Mouse (Mus musculus) spleen, adult 2 months (tissue): ENCODE measurements around the gene Cdc42se2.

ENCODE experiments used
- CTCF ChIP-seq: fragments of 200-500 bp; IDR thresholded peaks from 2 replicates; pipeline ENCODE4 v1.5.1; 2011; ENCODE audit warnings: mild to moderate bottlenecking, inconsistent platforms; ENCODE audit not compliant: insufficient read depth, insufficient read length, insufficient replicate concordance; ENCODE audit errors: extremely low read depth
- POLR2A ChIP-seq: fragments of 200-500 bp; IDR thresholded peaks from 2 replicates; pipeline ENCODE4 v1.6.1; 2011; ENCODE audit warnings: low read depth, low read length, inconsistent platforms

DNA sequence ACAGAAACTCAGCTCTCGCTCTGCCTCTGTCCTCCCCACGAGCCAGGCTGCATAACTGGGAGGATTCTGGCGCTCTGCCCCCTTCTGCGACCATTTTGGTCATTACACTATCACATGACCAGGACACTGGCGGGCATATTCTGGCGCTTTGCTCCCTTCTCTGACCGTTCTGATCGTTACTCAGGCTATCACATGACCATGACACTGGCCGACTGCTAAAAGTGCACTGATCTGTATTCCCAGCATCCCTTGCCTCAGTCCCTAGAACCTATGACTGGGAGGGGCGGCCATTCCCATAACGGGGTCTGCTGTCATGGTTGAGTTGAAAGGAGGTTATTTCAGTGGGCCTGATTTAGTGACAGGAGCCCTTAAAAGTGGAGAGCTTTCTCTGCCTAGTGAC, 9.1 kb upstream of the Cdc42se2 start:
- TF ChIP-seq CTCF, result no peak
- no peak for TF ChIP-seq POLR2A
